Mouse (Mus musculus) intestine, embryonic 16.5 days (tissue): ENCODE data around the gene Chrng. TPM values are rescaled to one million over a fixed set of nuclear protein-coding genes. Genes with fewer than 3 reads are reported as not detected.

Experiments used
- ATAC-seq: fragments of 200-750 bp; cut with Nextera tagmentation; 2 replicates; pipeline ENCODE4 v1.8.0; 2017; ENCODE audit warnings: moderate TSS enrichment, moderate library complexity
- H3K27ac ChIP-seq: fragments of 300-500 bp; sonication (generic); 2 replicates; pipeline ENCODE4 v1.5.1; 2014; ENCODE audit warnings: mild to moderate bottlenecking, low read length
- H3K27me3 ChIP-seq: fragments of 300-500 bp; sonication (generic); replicated peaks from 2 replicates; pipeline ENCODE4 v1.6.1; 2014; ENCODE audit warnings: low read length, control low read depth, mixed read lengths; ENCODE audit not compliant: control insufficient read depth, insufficient read depth
- H3K36me3 ChIP-seq: fragments of 300-500 bp; sonication (generic); 2 replicates; pipeline ENCODE4 v1.6.1; 2014; ENCODE audit warnings: low read length, control low read depth; ENCODE audit not compliant: control insufficient read depth, insufficient read depth
- H3K4me1 ChIP-seq: fragments of 300-500 bp; sonication (generic); 2 replicates; pipeline ENCODE4 v1.6.1; 2014; ENCODE audit warnings: low read length, control low read depth, mixed read lengths; ENCODE audit not compliant: control insufficient read depth, insufficient read depth
- H3K4me2 ChIP-seq: fragments of 300-500 bp; sonication (generic); 2 replicates; pipeline ENCODE4 v1.6.1; 2014; ENCODE audit warnings: low read depth, low read length, control low read depth
- H3K4me3 ChIP-seq: fragments of 300-500 bp; sonication (generic); 2 replicates; pipeline ENCODE4 v1.5.1; 2014; ENCODE audit warnings: mild to moderate bottlenecking, low read length
- H3K9ac ChIP-seq: fragments of 300-500 bp; sonication (generic); 2 replicates; pipeline ENCODE4 v1.6.1; 2014; ENCODE audit warnings: low read depth, low read length
- H3K9me3 ChIP-seq: fragments of 300-500 bp; sonication (generic); 2 replicates; pipeline ENCODE4 v1.6.1; 2016; ENCODE audit warnings: low read length, control low read depth; ENCODE audit not compliant: control insufficient read depth
- WGBS: fragments of 180-500 bp; shearing (Covaris S2); extraction: QIAGEN DNeasy Blood & Tissue Kit; methylation state at CpG from one replicate; pipeline ENCODE4 v1.1.7; 2014; 5-methylcytosine and 5-hydroxymethylcytosine counted together
- polyA plus RNA-seq: library from polyadenylated mRNA; unstranded; fragments of >200 nt; fragmentation: Nextera tagmentation; extraction: Ambion mirVana; gene quantifications from 2 replicates; pipeline ENCODE4 v1.2.1, GENCODE M21; 2015

Chrng gene
- polyA plus RNA-seq, 1 experiment from 2014 or later = 0.13 TPM

GRCm38 (mm10) chr1:87259316-87259715, 54.9 kb downstream of the Chrng start:
- H3K9ac ChIP-seq = no peak overlapping the region
- no peaks in the 10 kb centered on the region for H3K36me3 ChIP-seq
- H3K27me3 ChIP-seq = peaks cover 45% of the 10 kb centered on the region
- H3K9me3 ChIP-seq = no peaks in the 10 kb centered on the region
- 75% methylated on average over 2 of the region's 2 CpGs for WGBS
- no peak overlapping the region for H3K4me3 ChIP-seq
- H3K27ac ChIP-seq = no peak overlapping the region
- no peak for ATAC-seq
- peaks cover 7% of the 10 kb centered on the region for H3K4me1 ChIP-seq
- H3K4me2 ChIP-seq = no peak overlapping the region

Other genes with a start within 250 kb of the Chrng start
- gene Alppl2, start 114.7 kb upstream of the Chrng start, polyA plus RNA-seq = not detected in 2 replicates
- gene Alpi, start 103.1 kb upstream of the Chrng start, polyA plus RNA-seq = 256 and 345 TPM in 2 replicates
- 0.10 TPM in 1 of 2 replicates, not detected in the other for gene Akp3, start 79.7 kb upstream of the Chrng start, polyA plus RNA-seq
- 0.95 and 1.1 TPM in 2 replicates for gene Ecel1, start 48.1 kb upstream of the Chrng start, polyA plus RNA-seq
- not detected in 2 replicates for gene Prss56, start 21.3 kb upstream of the Chrng start, polyA plus RNA-seq
- gene Chrnd, start 14.1 kb upstream of the Chrng start, polyA plus RNA-seq = 0.05 TPM in 1 of 2 replicates, not detected in the other
- 161 and 172 TPM in 2 replicates for gene Eif4e2, start 9.3 kb downstream of the Chrng start, polyA plus RNA-seq
- gene Efhd1, start 59.7 kb downstream of the Chrng start, polyA plus RNA-seq = 1.2 and 1.8 TPM in 2 replicates
- 38.4 and 39.1 TPM in 2 replicates for gene Gigyf2, start 122.3 kb downstream of the Chrng start, polyA plus RNA-seq
- 0.48 and 0.62 TPM in 2 replicates for gene Kcnj13, start 190.1 kb downstream of the Chrng start, polyA plus RNA-seq